Mouse (Mus musculus): ENCODE data around the gene Specc1.

DNA sequence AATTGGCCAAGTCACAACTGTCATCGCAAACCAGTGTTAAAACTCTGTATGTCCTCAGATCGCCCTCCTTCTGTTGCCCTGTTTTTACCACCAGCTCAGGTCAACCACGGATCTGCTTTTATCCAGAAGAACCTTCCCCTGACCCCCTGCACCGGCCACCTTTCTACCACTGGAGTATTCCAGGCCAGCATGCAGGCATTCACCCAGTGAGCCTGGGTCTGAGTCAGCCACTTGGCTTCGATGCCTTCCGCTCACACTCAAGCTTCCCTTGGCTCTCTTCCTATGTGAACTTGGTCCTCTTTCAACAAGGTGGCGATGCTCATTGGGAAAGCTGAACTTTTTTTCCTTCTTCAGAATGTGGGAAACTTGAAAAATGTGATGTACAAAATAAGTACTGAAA lies 113.6 kb downstream of the Specc1 start:
- TF ChIP-seq CTCF (IDR thresholded peaks at IDR 0.05; ENCODE audit: borderline replicate concordance, extremely low read depth, insufficient read depth, insufficient read length) (no peak), POLR2A (IDR thresholded peaks at IDR 0.05; ENCODE audit: borderline replicate concordance, extremely low read depth, insufficient read depth, insufficient read length, poor library complexity, severe bottlenecking) (no peak)
